Mouse (Mus musculus): ENCODE measurements around the gene Hmgn3.
"Not testable (repeated sequence)": the region's sequence is repeated elsewhere in the genome, so short reads cannot be mapped to it uniquely, and the experiment has no call there.

Hmgn3 gene

DNA sequence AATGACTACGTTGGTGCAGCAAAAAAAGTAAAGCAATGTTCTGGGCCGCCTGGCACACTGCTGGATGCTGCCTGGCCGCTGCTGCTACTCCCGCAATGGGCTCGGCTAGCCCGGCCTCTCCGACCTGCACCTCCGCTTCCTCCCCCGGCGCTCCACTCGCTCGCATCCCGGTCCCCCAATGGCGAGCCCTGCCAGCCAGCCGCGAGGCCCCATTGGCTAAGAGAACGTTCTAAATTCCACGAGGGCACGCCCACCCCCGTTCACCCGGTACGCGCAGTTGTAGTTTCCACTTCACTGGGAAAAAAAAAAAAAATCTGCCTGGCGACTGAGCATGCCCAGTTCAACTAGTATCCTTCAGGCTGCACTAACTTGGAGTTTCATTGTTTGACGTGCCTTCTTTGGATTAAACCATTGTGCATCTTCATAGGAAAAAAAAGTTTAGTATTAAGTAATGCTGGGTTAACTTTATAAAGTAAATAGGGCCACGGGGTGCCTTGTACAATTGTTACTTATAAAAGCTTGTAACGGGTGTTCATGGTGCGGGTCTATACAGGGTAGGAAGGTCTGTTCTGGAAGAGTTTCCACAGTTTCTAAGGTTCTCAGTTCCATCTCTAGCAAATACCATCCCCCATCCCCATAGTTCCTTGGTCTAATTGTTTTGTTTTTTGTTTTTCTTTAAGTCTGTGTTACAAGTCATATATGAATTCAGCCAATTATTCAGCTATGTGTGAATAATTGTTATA, at the start of gene Hmgn3:
Hmgn3 (minus strand) TSS at position 240 of the 743 bp plus-strand sequence.
- DNase-seq: peak; percentile 95

DNA sequence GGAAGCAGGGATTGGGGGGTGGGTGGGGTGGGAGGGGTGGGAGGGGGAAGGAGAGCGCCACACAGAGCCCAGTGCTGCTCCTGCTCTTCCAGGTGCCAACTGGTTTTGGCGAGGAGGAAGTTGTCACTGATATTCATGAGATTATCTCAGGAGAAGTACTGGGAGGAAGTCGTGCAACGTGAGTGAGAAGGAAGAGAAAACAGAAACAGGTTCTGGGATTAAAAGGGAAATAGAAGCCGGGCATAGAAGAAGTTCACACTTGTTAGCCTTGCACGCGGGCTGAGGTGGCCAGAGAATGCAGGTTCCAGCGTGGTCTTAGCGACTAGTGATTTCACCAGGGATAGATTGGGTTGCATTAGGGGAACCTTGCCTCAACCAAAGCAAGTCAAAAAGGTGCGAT, 49.3 kb upstream of the Hmgn3 start:
- no peak for DNase-seq

DNA sequence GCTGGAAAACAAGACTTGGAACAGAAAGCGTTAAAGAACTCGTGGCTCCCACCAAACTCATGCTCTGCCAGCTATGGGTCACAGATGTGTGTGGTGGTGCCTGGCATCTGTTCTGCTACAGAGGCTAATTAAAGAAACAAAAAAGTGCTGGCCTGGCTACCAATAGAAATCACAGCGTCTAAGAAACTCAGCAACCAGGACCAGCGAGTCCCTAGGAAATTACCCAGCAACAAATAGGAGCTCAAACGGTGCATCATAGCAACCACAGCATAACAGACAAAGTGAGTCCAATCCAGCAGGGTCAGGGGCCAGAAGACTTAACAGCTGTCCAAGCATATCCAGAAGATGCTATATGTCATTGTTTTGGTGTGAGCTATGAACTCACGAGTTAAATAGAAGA, 48.5 kb upstream of the Hmgn3 start:
- DNase-seq: peak; percentile 16

DNA sequence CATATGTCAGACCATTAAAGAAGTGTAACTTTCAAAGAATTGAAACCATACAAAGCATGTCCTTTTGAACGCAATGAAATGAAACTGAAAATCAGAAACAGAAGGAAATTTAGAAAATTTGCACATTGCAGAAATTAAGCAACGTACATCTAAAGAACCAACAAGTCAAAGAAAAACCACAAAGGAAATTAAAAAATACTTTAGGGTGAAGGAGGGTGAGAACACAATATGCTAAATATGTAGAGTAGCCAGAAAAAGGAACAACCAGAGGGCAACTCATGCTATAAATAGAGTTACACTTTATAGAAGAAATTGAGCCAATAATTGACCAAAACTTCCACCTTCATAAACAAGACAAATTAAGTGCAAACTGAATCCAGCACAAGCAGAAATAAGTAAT, 41.3 kb upstream of the Hmgn3 start:
- no peak for DNase-seq

DNA sequence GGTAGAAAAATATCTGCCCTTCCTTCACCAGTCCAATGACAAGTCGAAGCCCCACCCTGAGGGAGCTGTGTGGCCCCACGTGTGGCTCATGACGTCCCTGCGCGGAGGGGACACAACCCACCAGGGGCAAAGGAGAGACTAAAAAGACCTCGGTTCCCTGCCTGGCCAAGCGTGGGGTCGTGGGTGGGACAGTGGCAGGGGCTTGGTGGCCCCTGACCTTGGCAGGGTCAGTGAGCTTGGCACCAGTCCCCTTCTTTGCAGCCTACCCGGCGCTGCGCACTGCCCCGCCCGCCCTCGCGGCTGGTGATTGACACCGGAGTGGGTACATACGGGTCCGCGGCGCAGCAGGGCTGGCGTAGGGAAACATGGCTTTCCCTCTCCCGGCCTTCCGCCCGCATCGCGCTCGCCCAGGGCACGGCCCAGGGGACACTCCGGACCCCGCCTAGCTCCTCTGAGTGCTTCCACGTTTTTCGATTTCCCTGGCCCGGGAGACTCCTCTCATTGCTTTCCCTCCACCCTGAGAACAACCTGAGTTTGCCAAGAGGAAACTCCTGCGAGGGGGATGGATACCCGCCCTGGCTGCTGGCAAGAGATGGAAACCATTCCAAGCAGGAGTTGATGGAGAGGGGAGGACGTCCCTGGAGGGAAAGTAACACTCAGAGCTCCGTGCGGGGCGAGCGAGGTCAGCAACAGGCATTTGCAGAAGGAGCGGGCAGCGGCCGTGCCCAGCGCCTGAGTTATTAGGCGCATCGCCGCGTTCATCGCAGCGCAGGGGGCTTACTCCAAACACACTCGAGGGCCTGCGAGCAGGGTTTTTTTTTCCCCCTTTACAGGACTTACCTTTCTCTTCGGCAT, 667 bp downstream of the Hmgn3 start:
- peak; percentile 82 for DNase-seq

DNA sequence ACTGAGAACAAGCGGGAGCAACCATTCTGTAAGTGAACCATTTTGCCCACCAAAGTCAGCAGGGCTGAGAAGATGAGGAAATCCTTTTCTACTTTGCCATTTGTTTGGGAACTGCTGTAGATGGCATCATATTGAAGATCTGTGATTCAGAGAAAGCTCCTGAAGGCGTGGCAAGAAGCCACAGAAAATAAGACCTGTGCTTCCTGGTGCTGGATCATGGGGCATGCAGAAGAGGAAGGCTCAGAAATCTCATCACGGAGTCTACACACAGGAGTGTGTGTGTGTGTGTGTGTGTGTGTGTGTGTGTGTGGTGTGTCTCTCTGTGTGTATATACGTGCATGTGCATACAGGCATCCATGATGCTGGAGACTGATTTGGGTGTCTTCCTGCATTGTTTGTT, 16.7 kb downstream of the Hmgn3 start:
- no peak for DNase-seq

DNA sequence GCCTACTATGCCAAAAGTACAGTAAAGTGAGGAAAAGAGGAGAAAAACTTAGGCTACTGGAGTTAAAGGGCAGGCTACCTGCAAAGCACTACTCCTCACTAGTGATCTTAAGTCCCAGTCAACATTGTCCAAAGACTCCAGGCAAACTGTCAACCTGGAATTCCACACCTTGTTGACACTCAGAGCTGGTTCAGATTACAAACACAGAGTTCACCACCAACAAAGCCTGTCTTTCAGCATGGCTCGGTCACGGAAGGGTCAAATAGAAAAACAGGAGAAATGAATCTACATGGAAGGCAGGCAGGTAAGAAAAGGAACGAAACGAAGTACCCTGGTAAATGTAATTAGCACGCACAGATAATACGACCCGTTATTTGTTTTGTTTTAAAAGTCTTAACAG, 18.6 kb downstream of the Hmgn3 start:
- DNase-seq: peak; percentile 18

DNA sequence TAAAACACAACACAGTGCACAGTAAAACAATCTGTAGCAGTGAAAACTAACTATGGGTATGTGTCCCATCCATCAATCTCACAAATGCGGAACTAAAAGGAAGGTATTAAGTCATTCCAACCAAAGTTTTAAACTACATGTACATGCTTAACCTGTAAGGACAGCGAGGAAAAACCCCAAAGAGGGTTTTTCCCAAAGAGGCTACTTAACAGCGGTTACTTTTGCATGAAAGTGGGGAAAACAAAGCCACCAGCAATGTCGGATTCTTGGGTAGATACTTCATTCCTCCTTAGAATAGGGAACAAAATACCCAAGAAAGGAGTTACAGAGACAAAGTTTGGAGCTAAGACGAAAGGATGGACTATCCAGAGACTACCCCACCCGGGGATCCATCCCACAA, 20.0 kb downstream of the Hmgn3 start:
- not testable (repeated sequence) for DNase-seq

DNA sequence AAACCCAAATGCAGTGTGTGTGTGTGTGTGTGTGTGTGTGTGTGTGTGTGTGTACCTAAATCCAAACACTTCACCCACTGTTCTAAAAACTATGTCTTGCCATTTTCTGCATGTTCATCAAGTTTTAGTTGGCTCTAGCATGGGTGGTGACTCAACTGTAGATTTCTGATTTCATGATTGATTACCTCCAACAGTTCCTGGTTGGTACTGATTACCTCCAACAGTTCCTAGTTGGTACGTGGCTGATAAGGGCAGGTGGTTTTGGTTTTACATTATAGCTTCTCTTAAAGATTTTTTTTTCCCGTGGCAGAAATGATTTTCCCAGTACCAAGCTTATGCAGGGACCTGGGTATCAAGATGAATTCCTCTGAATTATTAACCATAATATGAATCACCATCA, 27.3 kb downstream of the Hmgn3 start:
- no peak for DNase-seq

DNA sequence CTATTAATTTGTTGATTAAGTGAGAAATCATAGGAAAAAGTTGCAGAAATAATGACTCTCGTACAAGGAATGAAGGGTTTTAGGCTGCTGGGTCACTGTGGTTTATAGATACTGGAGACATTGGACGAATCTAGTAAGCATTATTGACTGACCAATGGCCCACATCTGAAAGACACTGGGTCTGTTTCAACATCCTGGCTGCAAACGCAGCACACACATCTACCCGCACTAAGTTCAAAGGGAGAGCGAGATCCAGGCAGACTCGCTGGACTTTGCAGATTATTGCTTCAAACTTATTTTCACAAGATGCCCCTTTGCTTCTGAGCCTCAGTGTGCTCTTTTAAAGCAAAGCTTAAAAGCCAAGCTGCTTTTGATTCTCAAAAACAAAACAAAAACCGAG, 29.0 kb downstream of the Hmgn3 start:
- no peak for DNase-seq

DNA sequence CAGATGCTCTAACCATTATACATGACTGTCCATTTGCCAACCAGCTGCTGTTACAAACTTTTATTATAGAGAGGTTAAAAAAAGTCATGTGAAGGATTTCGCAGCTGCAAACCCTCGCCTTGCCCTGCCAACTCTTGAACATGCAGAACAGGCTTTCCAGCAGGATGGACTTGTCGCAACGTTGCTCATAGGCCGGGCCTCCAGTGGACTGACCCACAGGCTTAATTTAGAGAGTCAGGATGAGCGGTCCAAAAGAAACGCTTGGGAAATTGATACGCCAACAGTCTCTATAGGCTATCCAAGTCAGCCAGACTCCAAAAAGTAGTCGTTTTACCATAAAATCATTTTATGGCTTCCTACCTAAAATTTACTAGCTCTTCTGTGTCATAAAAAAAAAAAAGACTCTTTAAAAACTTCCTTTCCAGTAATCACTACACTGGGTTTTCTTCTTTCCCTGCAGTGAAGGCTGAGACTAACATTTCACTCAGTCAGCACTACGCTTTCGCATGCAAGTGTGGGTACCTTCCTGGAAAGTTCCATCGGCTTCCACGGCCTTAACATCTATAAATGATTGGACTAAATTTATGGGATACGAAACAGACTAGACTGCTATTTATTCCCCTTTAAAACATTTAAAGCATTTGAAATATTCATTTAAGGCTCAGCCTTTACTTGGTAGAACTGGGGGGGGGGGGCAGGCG, 29.6 kb downstream of the Hmgn3 start:
- DNase-seq: no peak

DNA sequence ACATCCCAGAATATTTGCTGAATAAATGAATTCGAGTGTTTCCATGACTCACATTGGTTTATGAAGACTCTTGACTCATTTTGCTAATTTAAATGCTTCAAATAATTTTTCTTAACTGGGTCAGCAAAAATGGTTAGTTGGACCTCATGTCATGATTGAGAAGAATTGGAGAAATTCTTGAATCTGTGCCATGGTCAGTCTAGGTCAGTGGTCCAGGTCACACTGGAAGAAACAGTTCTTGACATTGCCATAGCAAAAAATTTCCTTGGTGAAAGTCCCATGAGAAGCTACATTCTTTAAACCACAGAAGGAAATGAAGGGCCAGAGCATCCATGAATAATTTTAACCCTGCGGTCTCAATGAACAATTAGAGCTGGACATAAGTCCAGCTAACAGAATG, 30.8 kb downstream of the Hmgn3 start:
- DNase-seq: no peak

DNA sequence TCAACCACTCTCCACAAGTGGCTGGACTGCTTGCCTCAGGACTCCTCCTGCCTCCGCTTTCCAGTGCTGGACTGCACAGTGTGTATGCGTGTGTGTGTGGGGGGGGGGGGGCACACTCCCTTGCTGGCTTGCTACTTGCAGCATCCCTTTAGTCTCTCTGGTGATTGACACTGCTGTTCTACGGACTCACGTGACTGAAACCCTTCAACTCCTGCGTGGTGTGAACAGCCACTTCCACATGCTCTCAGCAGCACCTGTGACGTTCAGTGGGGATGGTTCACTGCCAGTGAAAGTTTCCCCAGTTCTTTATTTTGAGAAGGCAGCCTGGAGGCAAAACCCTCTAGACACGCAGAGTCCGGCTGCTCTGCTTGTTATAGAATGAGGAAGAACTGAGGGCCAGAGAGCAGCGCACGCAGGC, 32.7 kb downstream of the Hmgn3 start:
- no peak for DNase-seq

DNA sequence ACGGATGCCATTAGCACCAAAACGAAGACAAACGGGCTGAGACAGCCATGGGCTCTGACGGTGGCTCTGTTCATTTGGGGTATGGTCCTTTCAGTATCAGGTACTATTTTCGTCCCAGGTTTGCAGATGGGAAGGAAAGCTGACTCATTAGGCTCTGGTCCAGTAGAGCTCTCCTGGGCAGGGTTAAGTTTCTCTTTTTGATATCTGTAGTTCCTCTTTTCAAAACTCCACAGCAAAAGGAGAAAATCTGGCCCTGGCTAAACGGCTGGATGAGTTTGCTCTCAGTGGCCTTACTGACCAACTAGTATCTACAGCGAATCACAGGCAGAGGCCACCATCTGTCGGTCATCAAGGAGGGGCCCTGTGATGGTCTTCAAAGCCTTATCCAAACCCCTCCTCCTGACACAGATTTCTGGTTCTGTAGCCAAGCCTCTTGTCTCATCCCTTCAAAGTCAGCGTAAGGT, 34.1 kb downstream of the Hmgn3 start:
- no peak for DNase-seq

DNA sequence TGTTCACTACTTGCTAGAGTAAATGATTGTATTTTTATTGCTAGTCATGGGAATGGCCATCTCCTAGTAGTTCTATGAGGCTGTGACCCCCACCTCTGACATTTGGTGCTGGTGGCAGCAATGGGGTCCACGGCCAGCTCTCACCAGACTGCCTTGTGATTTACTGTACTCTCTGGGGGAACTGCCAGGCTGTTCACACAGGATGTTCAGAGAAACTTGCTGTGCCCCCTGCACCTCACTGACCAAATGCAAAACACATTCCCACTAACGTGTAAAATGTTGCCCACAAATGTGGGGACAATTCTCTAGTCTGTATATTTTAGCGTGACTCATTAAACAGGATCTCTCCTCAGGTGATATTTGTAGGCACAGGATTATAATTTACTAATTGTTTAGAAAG, 34.7 kb downstream of the Hmgn3 start:
- no peak for DNase-seq

DNA sequence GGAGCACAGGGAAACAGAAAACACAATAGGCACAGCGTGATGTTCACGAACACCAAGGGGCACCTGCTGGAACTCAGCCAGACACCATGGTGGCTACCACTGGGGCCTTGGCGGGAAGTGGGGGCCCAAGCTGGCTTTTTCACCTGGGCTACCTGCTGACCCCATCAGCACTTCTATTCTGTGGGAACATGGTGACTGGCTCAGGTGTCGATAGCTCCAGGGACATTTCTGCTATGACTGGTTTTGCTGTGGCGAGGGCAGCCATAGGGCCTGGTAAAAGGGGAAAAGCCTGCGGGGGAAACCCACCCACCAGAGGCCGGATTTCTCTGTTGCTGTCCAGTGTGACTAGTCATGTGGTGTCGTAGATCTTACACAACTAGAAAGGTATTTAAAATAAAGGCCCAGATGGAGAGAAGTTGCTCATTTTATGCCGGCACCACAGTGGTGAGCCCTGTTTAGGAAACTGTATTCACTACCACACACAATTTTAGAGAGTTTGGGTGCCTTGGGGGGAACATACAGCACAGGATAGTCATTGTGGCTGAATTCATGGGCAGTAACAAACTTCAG, 35.3 kb downstream of the Hmgn3 start:
- no peak for DNase-seq

DNA sequence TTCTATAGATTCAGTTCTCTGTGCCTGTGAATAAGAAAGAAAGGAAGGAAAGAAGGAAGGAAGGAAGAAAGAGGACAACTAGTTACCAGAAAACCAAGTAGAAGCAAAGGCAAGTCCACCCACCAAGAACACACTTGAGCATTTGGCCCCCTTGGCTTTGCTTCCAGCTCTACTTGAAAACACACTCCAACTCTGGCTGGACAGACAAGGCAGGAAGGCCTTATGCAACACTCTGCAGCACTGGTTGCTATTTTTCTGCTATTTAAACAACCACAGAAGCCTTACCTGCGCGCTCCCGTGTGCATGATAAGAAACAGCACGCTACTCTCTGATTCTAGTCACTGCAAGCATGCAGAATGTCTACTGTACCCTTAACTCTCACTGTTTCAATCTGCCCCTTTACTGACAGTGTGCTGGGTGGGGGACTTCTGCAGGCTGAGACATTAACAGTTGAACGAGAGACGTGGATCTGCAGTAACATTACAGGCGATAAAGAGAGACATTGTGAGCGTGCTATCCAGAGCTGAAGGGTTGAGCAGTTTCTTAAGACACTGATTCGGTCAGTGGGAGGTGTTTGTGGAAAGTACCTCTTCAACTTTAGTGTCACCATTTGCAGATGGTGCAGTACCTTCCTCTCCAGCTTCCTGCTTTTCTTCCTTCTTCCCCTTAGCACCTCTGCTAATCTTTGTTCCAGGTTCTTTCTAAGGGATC, 35.9 kb downstream of the Hmgn3 start:
- DNase-seq: no peak

DNA sequence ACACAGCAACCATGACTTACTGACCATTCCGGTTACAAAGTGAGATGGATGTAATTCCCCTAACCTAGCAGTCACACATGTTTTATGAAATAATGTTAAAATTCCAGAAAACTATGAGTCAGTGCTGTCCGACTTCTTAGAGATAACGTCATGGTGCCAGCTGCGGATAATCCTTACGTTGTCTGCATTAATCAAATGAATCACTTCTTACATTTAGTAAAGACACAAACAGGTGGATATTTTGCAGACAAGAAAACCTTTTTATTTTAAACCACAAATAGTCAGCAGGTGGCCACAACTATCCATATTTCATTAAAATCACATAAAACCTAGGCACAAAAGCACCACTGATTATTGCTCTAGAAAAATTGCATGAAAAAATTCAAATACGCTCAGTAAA, 36.8 kb downstream of the Hmgn3 start:
- no peak for DNase-seq

DNA sequence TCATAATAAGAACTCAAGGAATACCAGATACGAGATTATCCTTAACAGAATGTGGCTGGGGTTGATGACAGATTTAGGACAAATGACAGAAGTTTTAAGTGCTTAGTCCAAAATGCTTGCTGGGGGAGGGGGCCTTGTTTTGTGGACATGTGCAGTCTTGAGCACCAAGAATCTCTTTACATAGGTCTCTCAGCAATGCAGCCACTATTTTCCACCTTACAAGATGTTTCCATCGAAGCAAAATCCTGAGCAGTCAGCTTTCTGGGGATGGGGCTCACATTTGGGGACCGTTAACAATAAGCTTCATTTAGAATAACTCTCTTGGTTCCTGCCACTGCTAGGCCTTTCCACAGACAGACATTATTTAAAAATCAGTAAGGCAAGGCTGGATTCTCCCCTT, 37.7 kb downstream of the Hmgn3 start:
- no peak for DNase-seq

DNA sequence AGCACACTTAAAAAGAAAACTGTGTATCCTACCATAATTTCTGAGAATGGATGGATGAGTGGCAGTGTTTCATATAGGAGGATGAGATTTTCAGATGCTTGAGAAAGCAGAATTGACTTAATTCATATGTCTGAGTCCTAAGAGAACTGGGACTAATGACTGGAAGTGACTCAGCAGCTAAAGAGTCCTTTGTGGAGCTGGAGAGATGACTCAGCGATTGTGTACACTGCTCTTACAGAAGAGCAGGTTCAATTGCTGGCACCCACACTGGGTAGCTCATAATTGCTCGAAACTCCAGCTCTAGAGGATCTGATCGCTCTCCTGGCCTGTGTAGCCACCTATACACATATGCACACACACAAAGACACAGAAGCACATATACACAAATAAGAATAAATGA, 42.7 kb downstream of the Hmgn3 start:
- no peak for DNase-seq

DNA sequence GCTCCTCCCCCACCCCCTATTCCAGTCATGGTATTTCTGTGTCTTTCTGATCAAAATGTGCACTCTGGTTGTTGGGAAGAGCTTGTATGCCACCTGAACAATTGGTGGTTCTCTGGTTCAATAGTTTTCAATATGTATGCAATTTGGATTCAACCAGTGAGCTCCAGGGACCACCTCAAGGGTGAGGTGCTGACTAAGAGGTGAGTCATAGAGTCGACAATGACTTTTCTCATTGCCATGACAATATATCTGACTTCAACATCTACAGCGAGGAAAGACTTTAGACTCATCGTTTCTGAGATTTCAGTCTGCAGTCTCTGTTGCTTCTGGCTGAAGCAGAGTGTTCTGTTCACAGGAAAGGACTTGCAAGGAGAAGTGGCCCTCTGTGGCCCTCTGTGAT, 44.8 kb downstream of the Hmgn3 start:
- DNase-seq: no peak

DNA sequence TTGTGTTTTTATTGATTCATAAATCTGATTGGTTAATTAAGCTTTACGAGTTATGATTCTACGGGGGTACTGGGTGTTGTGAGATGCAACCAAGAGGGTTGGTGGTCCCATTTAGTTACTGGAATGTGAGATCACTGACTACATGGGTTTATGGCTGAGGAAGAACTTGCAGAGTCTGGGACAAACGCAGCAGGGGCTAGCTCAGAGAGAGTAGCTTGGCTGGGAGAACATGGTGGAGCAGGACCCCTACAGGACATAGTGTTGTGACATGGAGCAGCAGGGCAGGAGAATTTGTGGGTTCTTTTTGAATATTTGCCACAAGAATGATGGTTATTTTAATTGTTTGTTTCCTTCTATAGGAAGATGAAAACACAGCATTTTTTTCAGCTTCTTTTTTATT, 45.7 kb downstream of the Hmgn3 start:
- no peak for DNase-seq

Data from embryo, embryonic 11 days (tissue).